In the genomic region with DNA sequence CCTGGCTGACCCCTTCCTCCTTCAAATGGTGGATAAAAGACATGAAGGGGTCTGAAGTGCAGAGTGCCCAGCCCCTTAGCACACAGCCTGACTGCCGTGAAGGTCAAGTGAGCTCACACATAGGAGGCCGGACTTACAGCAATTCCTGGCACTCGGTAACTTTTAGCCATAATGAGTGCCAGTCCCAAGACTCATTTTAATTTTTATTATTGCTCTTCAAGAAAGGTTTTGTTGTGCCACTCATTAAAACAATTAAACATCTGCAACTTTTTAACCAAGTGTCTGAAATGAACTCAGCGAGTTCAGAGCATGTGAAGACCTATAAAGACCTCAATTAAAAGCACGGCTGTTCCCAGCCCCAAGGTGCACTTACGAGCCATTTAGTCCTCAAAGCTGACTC, we compare ENCODE assay signal across 24 mouse cellular contexts.
DNase-seq lines count a peak whose midpoint lies in the region; ATAC-seq lines count a peak whose summit lies in the region.
"Had no signal": no experiment of that assay in that cellular context is flagged by ENCODE, and none has a peak within 500 bp of the region (broad histone marks: within the 10 kb centered on the region; RNA-seq: fewer than 3 reads in every experiment).

No protein-coding gene starts in this region.

- H3K27me3 ChIP-seq in limb, embryonic 10.5 days (ENCODE audit: low read depth, poor library complexity, severe bottlenecking) = no peaks in the 10 kb centered on the region
- peaks cover 3% of the 10 kb centered on the region; the same call in 1 of the 2 replicates for H3K27me3 ChIP-seq in limb, embryonic 12.5 days
- H3K27me3 ChIP-seq: embryonic facial prominence, embryonic 13.5 days; embryonic facial prominence, embryonic 15.5 days; forebrain, embryonic 12.5 days had no signal

- peak overlapping the region; percentile 56 for H3K27ac ChIP-seq in limb, embryonic 10.5 days
- peak overlapping the region; percentile 25; the same call in 1 of the 2 replicates for H3K27ac ChIP-seq in limb, embryonic 12.5 days
- H3K27ac ChIP-seq: embryonic facial prominence, embryonic 13.5 days; embryonic facial prominence, embryonic 15.5 days; forebrain, embryonic 10.5 days; forebrain, embryonic 12.5 days had no signal

- H3K4me2 ChIP-seq in limb, embryonic 12.5 days = no peak overlapping the region
- H3K4me2 ChIP-seq: embryonic facial prominence, embryonic 13.5 days; embryonic facial prominence, embryonic 15.5 days; forebrain, embryonic 12.5 days had no signal

- no peak for ATAC-seq in limb, embryonic 12.5 days (ENCODE audit: insufficient number of reproducible peaks, insufficient read depth, low FRiP score, low TSS enrichment, low read depth)
- ATAC-seq: forebrain, embryonic 14.5 days had no signal

- peaks cover 30% of the 10 kb centered on the region for H3K4me1 ChIP-seq in limb, embryonic 10.5 days
- peaks cover 20% of the 10 kb centered on the region for H3K4me1 ChIP-seq in limb, embryonic 12.5 days (replicated peaks)
- H3K4me1 ChIP-seq: forebrain, embryonic 10.5 days had no signal

- no peak overlapping the region for H3K4me3 ChIP-seq in limb, embryonic 10.5 days
- no peak overlapping the region for H3K4me3 ChIP-seq in limb, embryonic 12.5 days (replicated peaks)
- H3K4me3 ChIP-seq: embryonic facial prominence, embryonic 13.5 days; embryonic facial prominence, embryonic 15.5 days; erythroblast, embryonic 14.5 days; forebrain, embryonic 10.5 days; forebrain, embryonic 12.5 days had no signal

- DNase-seq in kidney, adult 9 months = peak; percentile 50
- DNase-seq in kidney, adult 18-20 months = no peak
- peak; percentile 57 for DNase-seq in forelimb bud, embryonic 11.5 days (ENCODE audit: low read depth, low spot score)
- DNase-seq in limb, embryonic 10.5 days (ENCODE audit: low spot score) = no peak
- no peak for DNase-seq in thymus, postnatal 36 days
- DNase-seq in frontal cortex, postnatal 14 days (ENCODE audit: low spot score in 2 of 2) = no peak
- DNase-seq in gastrocnemius, adult 18-20 months (ENCODE audit: low spot score) = no peak
- DNase-seq: adrenal gland, adult 2 months; adrenal gland, postnatal 10 days; adrenal gland, postnatal 25 days; cerebellum, adult 11 months; cerebellum, adult 18-20 months; cerebellum, adult 8-10 months; cerebellum, adult 9-11 months; cerebellum, postnatal 14 days; cerebellum, postnatal 36 days; embryo, embryonic 11 days had no signal

- no peaks in the 10 kb centered on the region for H3K36me3 ChIP-seq in limb, embryonic 10.5 days
- no peaks in the 10 kb centered on the region for H3K36me3 ChIP-seq in limb, embryonic 12.5 days
- H3K36me3 ChIP-seq: embryonic facial prominence, embryonic 15.5 days; forebrain, embryonic 10.5 days; forebrain, embryonic 12.5 days had no signal

- no peak overlapping the region for H3K9ac ChIP-seq in limb, embryonic 12.5 days (replicated peaks)
- H3K9ac ChIP-seq: embryonic facial prominence, embryonic 13.5 days; embryonic facial prominence, embryonic 15.5 days; forebrain, embryonic 12.5 days had no signal

- WGBS in limb, embryonic 10.5 days = 47% methylated on average over 6 of the region's 6 CpGs
- WGBS in limb, embryonic 12.5 days = 26% methylated on average over 6 of the region's 6 CpGs

- no peaks in the 10 kb centered on the region for H3K9me3 ChIP-seq in limb, embryonic 10.5 days (replicated peaks)
- no peaks in the 10 kb centered on the region for H3K9me3 ChIP-seq in limb, embryonic 12.5 days
- H3K9me3 ChIP-seq: embryonic facial prominence, embryonic 13.5 days; embryonic facial prominence, embryonic 15.5 days; forebrain, embryonic 10.5 days; forebrain, embryonic 12.5 days had no signal

Comparison
In these comparisons a context has a peak if more than half of its experiments do, and no peak if none do; other contexts are left out.
1. DNase-seq: peak in kidney, adult 9 months (single experiment) and forelimb bud, embryonic 11.5 days (single experiment); none in kidney, adult 18-20 months (single experiment), limb, embryonic 10.5 days (single experiment), thymus, postnatal 36 days (0 of 2), frontal cortex, postnatal 14 days (0 of 2) and gastrocnemius, adult 18-20 months (single experiment).